Mouse (Mus musculus) CH12.LX (cell line): ENCODE data around the gene Rhpn2.

Experiments used
- CTCF ChIP-seq, 2 experiments: IDR thresholded peaks in 1 of 2; conservative IDR thresholded peaks in 1 of 2; 2 replicates each; pipeline ENCODE4 v1.5.1; 2011 to 2012; ENCODE audit warnings: low read depth in 2 of 2, low read length in 2 of 2, improper control_type of control experiment in 1 of 2, inconsistent platforms in 1 of 2, mild to moderate bottlenecking in 1 of 2, moderate library complexity in 1 of 2
- ELF1 ChIP-seq: IDR thresholded peaks from 2 replicates; pipeline ENCODE4 v1.6.1; 2014; ENCODE audit warnings: low read depth, mild to moderate bottlenecking, inconsistent platforms, low read length, improper control_type of control experiment
- EP300 ChIP-seq: IDR thresholded peaks from 2 replicates; pipeline ENCODE4 v1.6.1; 2011; ENCODE audit warnings: low read length, improper control_type of control experiment
- HCFC1 ChIP-seq: IDR thresholded peaks from 2 replicates; pipeline ENCODE4 v1.6.1; 2012; ENCODE audit warnings: low read depth, mild to moderate bottlenecking, inconsistent platforms, low read length, improper control_type of control experiment
- JUND ChIP-seq: conservative IDR thresholded peaks from 2 replicates; pipeline ENCODE4 v1.6.1; 2011; ENCODE audit warnings: low read depth, low read length, improper control_type of control experiment
- MEF2A ChIP-seq: IDR thresholded peaks from 2 replicates; pipeline ENCODE4 v1.6.1; 2014; ENCODE audit warnings: low read depth, mild to moderate bottlenecking, inconsistent platforms, low read length, improper control_type of control experiment, borderline replicate concordance
- POLR2A ChIP-seq: IDR thresholded peaks from 2 replicates; pipeline ENCODE4 v1.6.1; 2011; ENCODE audit warnings: low read depth, mild to moderate bottlenecking, improper control_type of control experiment, low read length
- RAD21 ChIP-seq: IDR thresholded peaks from 2 replicates; pipeline ENCODE4 v1.6.1; 2011; ENCODE audit warnings: low read depth, mild to moderate bottlenecking, low read length, improper control_type of control experiment, moderate library complexity
- TCF12 ChIP-seq: IDR thresholded peaks from 2 replicates; pipeline ENCODE4 v1.6.1; 2014; ENCODE audit warnings: low read depth, mild to moderate bottlenecking, inconsistent platforms, low read length, improper control_type of control experiment
- USF1 ChIP-seq: IDR thresholded peaks from 2 replicates; pipeline ENCODE4 v1.6.1; 2014; ENCODE audit warnings: low read depth, mild to moderate bottlenecking, inconsistent platforms, low read length, improper control_type of control experiment
- ZMIZ1 ChIP-seq: IDR thresholded peaks from 2 replicates; pipeline ENCODE4 v1.6.1; 2012; ENCODE audit warnings: low read depth, mild to moderate bottlenecking, inconsistent platforms, low read length, improper control_type of control experiment
- ZNF384 ChIP-seq: IDR thresholded peaks from 2 replicates; pipeline ENCODE4 v1.6.1; 2012; ENCODE audit warnings: low read depth, low read length, improper control_type of control experiment, inconsistent platforms

DNA sequence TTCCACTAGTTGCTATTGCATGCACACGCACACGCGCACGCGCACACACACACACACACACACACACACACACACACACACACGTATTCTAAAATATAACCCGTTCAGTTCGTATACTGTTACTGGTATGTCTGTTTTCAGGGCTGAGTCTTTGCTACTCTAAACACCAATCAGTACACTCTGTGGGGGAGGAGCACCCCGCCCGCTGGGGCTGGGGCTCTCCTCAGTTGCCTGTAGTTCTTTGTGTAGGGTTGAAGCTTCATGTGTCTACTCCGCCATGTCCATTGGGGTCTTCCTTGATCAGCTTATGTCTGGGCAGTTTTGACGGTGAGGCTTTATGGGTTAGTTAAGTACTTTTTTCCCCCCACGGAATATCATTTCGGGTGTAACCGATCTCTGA lies 19.3 kb downstream of the Rhpn2 start:
- TF ChIP-seq MEF2A: no peak
- TF ChIP-seq EP300: no peak
- no peak for TF ChIP-seq RAD21
- no peak for TF ChIP-seq CTCF (conservative IDR thresholded peaks at IDR 0.05 in 1 of 2, IDR thresholded peaks at IDR 0.05 in 1 of 2; ENCODE audit: low read depth in 2 of 2, low read length in 2 of 2)
- TF ChIP-seq POLR2A: no peak
- TF ChIP-seq TCF12: no peak
- no peak for TF ChIP-seq ELF1
- no peak for TF ChIP-seq USF1
- no peak for TF ChIP-seq ZMIZ1
- no peak for TF ChIP-seq HCFC1
- no peak for TF ChIP-seq JUND
- no peak for TF ChIP-seq ZNF384
